Mouse (Mus musculus) ES-E14 (cell line): ENCODE measurements around the gene Npr2. TPM values are rescaled to one million over a fixed set of nuclear protein-coding genes. Genes with fewer than 3 reads are reported as not detected.

Experiments used
- DNase-seq: peaks from one replicate; pipeline ENCODE4 v3.0.0-alpha.2; 2013; ENCODE audit warnings: low read depth, low spot score
- H3K27ac ChIP-seq: 2 replicates; pipeline ENCODE4 v1.5.1; 2012; ENCODE audit warnings: low read depth, mild to moderate bottlenecking, low read length, moderate library complexity, mixed read lengths; ENCODE audit not compliant: poor library complexity, insufficient read depth, severe bottlenecking
- H3K36me3 ChIP-seq: 2 replicates; pipeline ENCODE4 v1.6.1; 2012; ENCODE audit warnings: mild to moderate bottlenecking, low read length, moderate library complexity, mixed read lengths; ENCODE audit not compliant: control insufficient read depth, poor library complexity, insufficient read depth, severe bottlenecking
- H3K4me1 ChIP-seq, 2 experiments: fragments of 150-350 bp in 1 of 2; sonication (generic) in 1 of 2; 2 replicates each; pipeline ENCODE4 v1.6.1; 2012; ENCODE audit warnings: low read length in 2 of 2, mild to moderate bottlenecking in 1 of 2, mixed read lengths in 1 of 2; ENCODE audit not compliant: control insufficient read depth in 2 of 2, insufficient read depth in 2 of 2, poor library complexity in 1 of 2
- H3K4me3 ChIP-seq, 2 experiments: fragments of 150-350 bp in 1 of 2; sonication (generic) in 1 of 2; 2 replicates each; pipeline ENCODE4 v1.5.1; 2012; ENCODE audit warnings: low read length in 2 of 2, low read depth in 1 of 2, mild to moderate bottlenecking in 1 of 2, mixed read lengths in 1 of 2; ENCODE audit not compliant: insufficient read depth in 1 of 2, poor library complexity in 1 of 2, severe bottlenecking in 1 of 2
- H3K9ac ChIP-seq: 2 replicates; pipeline ENCODE4 v1.6.1; 2012; ENCODE audit warnings: low read depth, mild to moderate bottlenecking, low read length, mixed read lengths; ENCODE audit not compliant: poor library complexity, insufficient read depth, severe bottlenecking
- H3K9me3 ChIP-seq: fragments of 150-350 bp; sonication (generic); 2 replicates; pipeline ENCODE4 v1.6.1; 2012; ENCODE audit warnings: low read depth, mild to moderate bottlenecking, low read length; ENCODE audit not compliant: control insufficient read depth, insufficient read depth
- CHD2 ChIP-seq: IDR thresholded peaks from 2 replicates; pipeline ENCODE4 v1.6.1; 2014; ENCODE audit warnings: mild to moderate bottlenecking, low read depth, low read length, inconsistent platforms
- HCFC1 ChIP-seq: IDR thresholded peaks from 2 replicates; pipeline ENCODE4 v1.6.1; 2012; ENCODE audit warnings: low read length, inconsistent platforms, borderline replicate concordance; ENCODE audit not compliant: insufficient read depth
- MAFK ChIP-seq: IDR thresholded peaks from 2 replicates; pipeline ENCODE4 v1.6.1; 2014; ENCODE audit warnings: mild to moderate bottlenecking, low read depth, low read length, inconsistent platforms; ENCODE audit not compliant: insufficient read depth
- ZC3H11A ChIP-seq: IDR thresholded peaks from 2 replicates; pipeline ENCODE4 v1.6.1; 2012; ENCODE audit warnings: low read depth, mild to moderate bottlenecking, inconsistent platforms, low read length, borderline replicate concordance
- ZNF384 ChIP-seq: IDR thresholded peaks from 2 replicates; pipeline ENCODE4 v1.6.1; 2012; ENCODE audit warnings: low read depth, low read length, inconsistent platforms
- in situ Hi-C, 2 experiments: fragments of 600-800 bp; cut with MboI; formaldehyde crosslinking; loops; one replicate each; pipeline ENCODE4 v1.15.1; 2025; ENCODE audit warnings: low sequenced_read_pairs in 2 of 2, inconsistent platforms in 1 of 2; ENCODE audit not compliant: unreplicated experiment in 2 of 2
- total RNA-seq: library from RNA; depleted of rRNA; stranded (reverse); fragments of 300-350 nt; gene quantifications from 2 replicates; pipeline ENCODE4 v1.2.3, GENCODE M21; 2012

Gene Npr2
- total RNA-seq, 1 experiment = 7.1 TPM

- no peak overlapping the region for H3K27ac ChIP-seq
- no peaks in the 10 kb centered on the region for H3K36me3 ChIP-seq
- H3K4me3 ChIP-seq = no peak overlapping the region
- H3K4me1 ChIP-seq = peaks cover 0 to 5% of the 10 kb centered on the region in 2 experiments; a peak in 1 of 4 replicates
- H3K9ac ChIP-seq = no peak overlapping the region
- no peaks in the 10 kb centered on the region for H3K9me3 ChIP-seq
- TF ChIP-seq ZNF384 (no peak), CHD2 (no peak), ZC3H11A (no peak), MAFK (no peak), HCFC1 (no peak)
- no peak for DNase-seq
- in situ Hi-C loops = no loop called here
These were observed 5.0 kb downstream of the Npr2 start for GRCm38 (mm10) chr4:43636751-43637150.

GRCm38 (mm10) chr4:43640076-43640475 is 8.3 kb downstream of the Npr2 start:
- no peaks in the 10 kb centered on the region for H3K4me1 ChIP-seq
- no peaks in the 10 kb centered on the region for H3K36me3 ChIP-seq
- H3K9ac ChIP-seq = no peak overlapping the region
- no peaks in the 10 kb centered on the region for H3K9me3 ChIP-seq
- TF ChIP-seq ZNF384 = no peak
- no peak for TF ChIP-seq HCFC1
- no peak for TF ChIP-seq CHD2
- no peak for TF ChIP-seq MAFK
- no peak for TF ChIP-seq ZC3H11A
- no peak overlapping the region for H3K27ac ChIP-seq
- DNase-seq = no peak
- H3K4me3 ChIP-seq = no peak overlapping the region
- in situ Hi-C loops = no loop called here

GRCm38 (mm10) chr4:43640491-43640890 is 8.8 kb downstream of the Npr2 start:
- no peaks in the 10 kb centered on the region for H3K4me1 ChIP-seq
- no peak for DNase-seq
- no peak for TF ChIP-seq CHD2
- TF ChIP-seq ZC3H11A = no peak
- no peak for TF ChIP-seq MAFK
- no peak for TF ChIP-seq HCFC1
- TF ChIP-seq ZNF384 = no peak
- no peaks in the 10 kb centered on the region for H3K36me3 ChIP-seq
- no peak overlapping the region for H3K4me3 ChIP-seq
- H3K9me3 ChIP-seq = no peaks in the 10 kb centered on the region
- H3K9ac ChIP-seq = no peak overlapping the region
- in situ Hi-C loops = no loop called here
- no peak overlapping the region for H3K27ac ChIP-seq

GRCm38 (mm10) chr4:43649783-43650182 is 18.0 kb downstream of the Npr2 start:
- H3K4me1 ChIP-seq = no peaks in the 10 kb centered on the region; a peak in 1 of 4 replicates
- TF ChIP-seq HCFC1 (no peak), ZNF384 (no peak), CHD2 (no peak), ZC3H11A (no peak), MAFK (no peak)
- no peaks in the 10 kb centered on the region for H3K9me3 ChIP-seq
- in situ Hi-C loops = no loop called here
- DNase-seq = no peak
- no peaks in the 10 kb centered on the region for H3K36me3 ChIP-seq
- no peak overlapping the region for H3K27ac ChIP-seq
- H3K9ac ChIP-seq = no peak overlapping the region
- H3K4me3 ChIP-seq = no peak overlapping the region

GRCm38 (mm10) chr4:43652726-43653125 is 21.0 kb downstream of the Npr2 start:
- H3K9ac ChIP-seq = no peak overlapping the region
- TF ChIP-seq HCFC1 = no peak
- TF ChIP-seq ZC3H11A = no peak
- no peak for TF ChIP-seq CHD2
- TF ChIP-seq ZNF384 = no peak
- no peak for TF ChIP-seq MAFK
- DNase-seq = no peak
- peaks cover 0 to 2% of the 10 kb centered on the region in 2 experiments; a peak in 1 of 4 replicates for H3K4me1 ChIP-seq
- in situ Hi-C loops = no loop called here
- H3K27ac ChIP-seq = no peak overlapping the region
- H3K9me3 ChIP-seq = no peaks in the 10 kb centered on the region
- no peak overlapping the region for H3K4me3 ChIP-seq
- no peaks in the 10 kb centered on the region for H3K36me3 ChIP-seq
